Mouse (Mus musculus): ENCODE measurements around the gene Ntan1. TPM values are rescaled to one million over a fixed set of nuclear protein-coding genes. Genes with fewer than 3 reads are reported as not detected.
A peak's percentile ranks its signal among the peaks of the same experiment; 100 is the strongest.
"Not testable (repeated sequence)": the region's sequence is repeated elsewhere in the genome, so short reads cannot be mapped to it uniquely, and the experiment has no call there.

Ntan1 gene
- 10 to 100 TPM; 79.9 to 83.7 TPM for total RNA-seq (2021)
- long read RNA-seq, experiment 1, transcript Ntan1-205 (9 exons, 1,014 nt) = major isoform, 14 of 59 reads
- long read RNA-seq, experiment 1, partial matches to known transcripts = 2 of 59 reads
- long read RNA-seq, experiment 1, other reads (novel, unspliced or antisense) = 37 of 59 reads
- long read RNA-seq, experiment 2, transcript Ntan1-201 (10 exons, 1,175 nt) = minor isoform, 6 of 86 reads
- long read RNA-seq, experiment 2, transcript Ntan1-205 (9 exons, 1,014 nt) = major isoform, 11 of 86 reads
- long read RNA-seq, experiment 2, partial matches to known transcripts = 2 of 86 reads
- long read RNA-seq, experiment 2, other reads (novel, unspliced or antisense) = 65 of 86 reads

DNA sequence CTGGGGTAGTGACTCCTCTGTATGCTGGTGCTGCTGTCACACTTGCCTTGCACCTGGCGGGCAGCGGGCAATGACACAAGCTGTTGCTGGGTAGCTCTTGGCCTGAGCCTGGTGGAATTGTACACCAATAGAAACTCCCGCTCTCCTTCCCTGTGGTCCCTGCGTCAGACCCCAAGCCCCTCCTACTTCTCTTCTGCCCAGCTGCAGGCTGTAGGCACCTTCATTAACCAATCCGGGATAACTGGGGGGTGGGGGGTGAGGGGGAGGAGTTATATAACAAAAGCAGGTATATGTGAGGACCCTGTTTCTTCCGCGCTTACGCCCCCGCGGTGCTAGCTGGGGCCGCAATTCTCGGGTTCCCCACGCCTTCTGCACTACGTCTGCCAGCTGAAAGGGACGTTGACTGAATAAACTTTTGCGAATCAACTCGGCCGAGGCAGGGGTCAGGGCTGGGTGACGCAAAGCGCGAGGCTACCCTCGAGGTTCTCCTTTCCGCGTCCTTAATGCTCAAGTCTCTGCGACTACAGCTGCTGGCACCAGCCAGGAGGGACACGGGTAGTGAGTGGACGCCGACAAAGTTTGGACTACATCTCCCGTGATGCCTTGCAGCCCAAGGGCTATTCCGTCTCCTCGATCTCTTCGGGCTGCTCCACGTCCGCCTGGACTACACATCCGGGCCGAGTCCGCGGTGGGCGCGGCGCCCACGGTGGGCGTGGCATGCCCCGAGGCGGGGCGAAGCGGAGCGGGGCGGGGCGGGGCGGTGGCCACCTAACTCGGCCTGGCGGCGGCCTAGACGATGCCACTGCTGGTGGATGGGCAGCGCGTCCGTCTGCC, at the start of gene Ntan1:
Gene Ntan1, plus strand, starts transcription at position 286 of the 834 bp plus-strand sequence.
- H3K4me3 ChIP-seq = peak within 1 kb of the TSS; percentile 67
- peak; percentile 95 to 96 for DNase-seq (ENCODE audit: low spot score in 2 of 2)
- TF ChIP-seq CTCF (conservative IDR thresholded peaks at IDR 0.05) = no peak; the same call in 1 of the 2 replicates
- peak within 1 kb of the TSS; percentile 99 for H3K27ac ChIP-seq

DNA sequence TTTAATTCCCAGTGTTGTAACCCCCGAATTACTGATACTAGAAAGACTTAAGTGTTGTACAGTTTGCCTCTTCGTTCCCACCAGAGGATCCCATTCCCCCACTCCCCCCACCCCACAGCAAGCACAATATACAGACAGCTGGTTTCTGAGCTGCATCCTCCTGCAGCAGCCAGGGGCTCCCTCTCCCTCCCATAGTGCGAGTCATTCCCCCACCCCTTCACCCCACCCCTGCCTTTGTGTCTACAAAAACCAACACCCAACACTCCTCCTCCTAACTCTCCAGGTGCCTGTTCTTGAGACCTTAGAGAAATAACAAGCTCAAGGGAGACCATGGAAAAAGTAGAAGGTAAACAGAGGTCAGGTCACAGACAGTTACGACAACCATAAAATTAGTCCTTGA, 47.0 kb upstream of the Ntan1 start:
- not testable (repeated sequence) for H3K27ac ChIP-seq; DNase-seq (ENCODE audit: low spot score in 2 of 2); H3K4me3 ChIP-seq

DNA sequence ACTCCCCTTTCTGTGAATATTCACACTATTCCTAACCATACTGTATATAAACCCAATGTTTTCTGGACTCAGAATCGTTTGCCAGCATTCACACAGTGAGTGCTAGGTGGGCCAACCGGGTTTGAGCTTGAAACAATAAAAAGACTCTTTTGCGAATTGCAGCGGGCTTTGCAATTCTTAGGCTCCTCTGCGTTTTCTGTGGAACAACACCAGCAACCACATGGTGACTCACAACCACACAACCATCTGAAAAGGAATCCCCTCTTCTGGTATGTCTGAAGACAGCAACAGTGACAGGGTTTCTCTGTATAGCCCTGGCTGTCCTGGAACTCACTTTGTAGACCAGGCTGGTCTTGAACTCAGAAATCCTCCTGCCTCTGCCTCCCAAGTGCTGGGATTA, 46.6 kb upstream of the Ntan1 start:
- DNase-seq (ENCODE audit: low spot score in 2 of 2); H3K4me3 ChIP-seq; H3K27ac ChIP-seq: not testable (repeated sequence)

DNA sequence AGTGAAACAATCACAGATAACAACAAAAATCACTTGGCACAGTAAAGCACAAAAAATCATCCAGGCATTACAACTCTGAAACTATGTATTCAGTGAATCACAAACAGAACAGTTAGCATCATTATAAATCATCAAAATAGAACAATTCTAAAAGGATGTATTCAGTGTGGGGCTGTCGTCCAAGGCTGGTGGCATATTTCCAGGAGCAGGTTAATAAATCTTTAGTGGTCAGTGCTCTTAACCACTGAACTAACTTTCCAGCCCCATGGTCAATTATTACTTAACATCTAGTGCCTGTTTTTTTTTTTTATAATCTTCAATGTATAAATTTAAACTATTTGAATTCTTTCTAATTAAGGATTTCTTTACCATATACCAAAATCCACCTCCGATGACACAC, 44.6 kb upstream of the Ntan1 start:
- H3K4me3 ChIP-seq; H3K27ac ChIP-seq; DNase-seq (ENCODE audit: low spot score in 2 of 2): not testable (repeated sequence)

DNA sequence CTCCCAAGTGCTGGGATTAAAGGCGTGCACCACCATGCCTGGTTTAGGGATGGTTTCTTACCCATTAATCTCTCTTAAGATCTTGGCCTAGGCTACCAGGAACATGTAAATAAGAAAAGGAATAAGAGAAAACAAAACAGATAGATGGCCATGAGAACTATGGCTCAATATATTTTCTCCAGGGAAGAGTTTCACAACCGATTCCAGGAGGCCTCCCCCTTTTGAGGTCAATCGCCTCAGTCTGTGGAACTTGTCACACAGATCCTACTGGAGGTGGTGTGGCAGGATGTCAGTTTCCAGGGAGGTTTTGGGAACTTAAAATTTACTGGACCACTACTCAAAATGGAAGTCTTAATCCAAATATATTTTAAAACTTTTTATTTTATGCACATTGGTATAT, 44.0 kb upstream of the Ntan1 start:
- not testable (repeated sequence) for DNase-seq (ENCODE audit: low spot score in 2 of 2); H3K27ac ChIP-seq

DNA sequence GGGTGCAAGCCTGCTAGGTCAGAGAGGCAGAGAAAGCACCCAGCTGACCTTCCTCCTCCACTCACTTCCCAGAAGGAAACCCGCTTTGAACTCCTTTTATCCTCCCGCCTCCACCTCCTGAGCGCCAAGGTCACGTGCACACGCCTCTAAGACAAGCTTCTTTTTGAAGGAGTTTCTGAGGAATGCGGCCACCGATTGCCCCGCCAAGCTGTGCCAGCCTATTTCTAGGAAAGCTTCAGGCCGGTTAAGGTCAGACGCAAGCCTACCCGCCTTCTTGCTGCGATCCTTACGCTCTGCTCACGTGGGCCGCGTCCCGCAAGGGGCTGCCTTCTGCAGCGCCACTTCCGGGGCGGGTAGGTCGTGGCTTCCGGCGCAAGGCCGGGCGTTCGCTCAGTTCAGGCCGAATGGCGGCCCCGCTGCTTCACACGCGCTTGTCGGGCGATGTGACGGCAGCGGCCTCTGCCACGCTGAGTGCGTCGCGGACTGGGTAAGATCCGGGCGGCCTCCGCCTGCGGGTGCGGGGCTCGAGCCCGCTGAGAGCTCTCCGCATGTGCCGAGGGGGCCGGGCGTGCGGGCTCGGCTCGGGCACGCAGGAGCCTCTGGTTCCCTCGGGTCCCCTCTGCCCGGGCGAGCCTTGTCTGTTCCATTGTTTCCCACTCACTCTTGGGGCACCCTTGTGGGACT, 38.1 kb upstream of the Ntan1 start, which contains the start of gene Rrn3:
Gene Rrn3, plus strand, starts transcription at position 356 of the 684 bp plus-strand sequence.
- peak; percentile 89 to 90 for DNase-seq (ENCODE audit: low spot score in 2 of 2)
- Histone ChIP-seq H3K4me3 (peak within 1 kb of the TSS; percentile 96), H3K27ac (peak within 1 kb of the TSS; percentile 91)
- TF ChIP-seq CTCF (conservative IDR thresholded peaks at IDR 0.05) = peak; percentile 17; the same call in 1 of the 2 replicates

More for the DNA sequence above, 44.0 kb upstream of the Ntan1 start:
- not testable (repeated sequence) for H3K4me3 ChIP-seq

DNA sequence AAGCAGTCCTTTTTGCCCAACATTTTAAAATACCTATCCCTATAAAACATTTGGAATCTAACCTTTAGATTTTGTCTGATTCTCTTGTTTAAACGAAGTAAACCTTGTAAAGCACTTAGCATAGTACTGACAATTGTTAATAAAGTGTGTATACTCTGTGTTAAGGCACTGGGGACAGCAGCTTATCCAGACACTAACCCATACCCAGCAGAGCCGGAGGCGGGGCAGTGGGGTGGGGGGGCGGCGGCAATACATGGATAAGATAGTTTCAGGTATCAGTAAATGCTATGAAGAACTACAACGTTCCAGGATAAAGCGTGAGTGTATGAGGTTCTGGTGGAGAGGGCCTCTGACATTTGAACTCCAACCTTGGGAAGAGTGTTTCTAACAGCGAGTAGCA, 37.4 kb upstream of the Ntan1 start:
- H3K27ac ChIP-seq = peak overlapping the region; percentile 91
- no peak for TF ChIP-seq CTCF (conservative IDR thresholded peaks at IDR 0.05)

DNA sequence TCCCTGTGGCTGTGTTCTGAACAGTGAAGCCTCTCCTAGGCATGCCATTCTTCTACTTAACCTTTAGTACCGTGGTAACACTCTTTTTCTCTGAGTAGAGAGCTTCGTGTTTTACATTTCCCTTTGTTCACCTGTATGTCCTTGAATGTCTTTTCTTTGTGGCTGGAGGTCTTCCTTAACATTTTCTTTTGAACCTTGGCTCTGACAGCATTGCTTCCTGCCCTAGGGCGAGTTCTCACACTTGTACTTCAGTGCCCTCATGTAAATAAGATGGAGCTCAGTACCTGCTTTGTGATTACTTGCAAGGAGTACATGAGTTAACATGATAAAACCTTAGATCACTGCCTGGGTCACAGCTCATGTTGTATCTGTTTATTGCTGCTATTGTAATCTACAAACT, 32.7 kb upstream of the Ntan1 start:
- TF ChIP-seq CTCF (conservative IDR thresholded peaks at IDR 0.05) = no peak
- Histone ChIP-seq H3K4me3 (no peak overlapping the region), H3K27ac (no peak overlapping the region)
- no peak for DNase-seq (ENCODE audit: low spot score in 2 of 2)

More for the DNA sequence above, 37.4 kb upstream of the Ntan1 start:
- H3K4me3 ChIP-seq = peak overlapping the region; percentile 96
- DNase-seq (ENCODE audit: low spot score in 2 of 2) = no peak

DNA sequence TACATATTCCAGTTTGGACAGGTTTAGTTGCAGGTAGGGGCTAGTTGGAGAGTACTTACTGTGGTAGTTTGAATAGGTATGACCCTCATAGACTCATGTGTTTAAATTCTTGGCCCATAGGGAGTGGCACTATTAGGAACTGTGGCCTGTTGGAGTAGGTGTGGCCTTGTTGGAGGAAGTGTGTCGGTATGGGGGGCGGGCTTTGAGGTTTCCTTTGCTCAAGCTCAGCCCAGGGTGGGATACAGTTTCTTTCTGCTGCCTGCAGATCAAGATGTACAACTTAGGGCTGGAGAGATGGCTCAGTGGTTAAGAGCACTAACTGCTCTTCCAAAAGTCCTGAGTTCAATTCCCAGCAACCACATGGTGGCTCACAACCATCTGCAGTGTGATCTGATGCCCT, 25.2 kb upstream of the Ntan1 start:
- not testable (repeated sequence) for H3K4me3 ChIP-seq; DNase-seq (ENCODE audit: low spot score in 2 of 2); H3K27ac ChIP-seq

DNA sequence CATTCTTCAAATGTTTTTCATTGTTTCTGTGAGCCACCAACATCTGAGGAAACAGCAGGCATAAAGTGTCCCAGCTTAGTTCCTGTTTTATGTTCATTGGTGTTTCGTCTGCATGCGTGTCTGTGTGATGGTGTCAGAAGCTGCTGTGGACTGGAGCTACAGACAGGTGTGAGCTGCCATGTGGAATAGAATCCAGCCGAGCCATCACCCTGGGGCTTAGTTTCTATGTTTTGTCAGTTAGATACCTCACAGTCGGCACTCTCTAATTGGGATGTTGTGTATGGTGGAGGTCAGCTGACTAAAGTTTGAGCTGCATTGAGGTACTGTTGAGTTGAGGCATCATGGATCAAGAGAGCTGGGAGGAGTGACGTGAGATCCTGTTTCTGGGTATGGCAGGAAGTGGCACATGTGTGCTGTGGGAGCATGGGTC, 21.9 kb upstream of the Ntan1 start:
- H3K4me3 ChIP-seq = no peak overlapping the region
- TF ChIP-seq CTCF (conservative IDR thresholded peaks at IDR 0.05) = no peak
- DNase-seq (ENCODE audit: low spot score in 2 of 2) = no peak
- no peak overlapping the region for H3K27ac ChIP-seq

DNA sequence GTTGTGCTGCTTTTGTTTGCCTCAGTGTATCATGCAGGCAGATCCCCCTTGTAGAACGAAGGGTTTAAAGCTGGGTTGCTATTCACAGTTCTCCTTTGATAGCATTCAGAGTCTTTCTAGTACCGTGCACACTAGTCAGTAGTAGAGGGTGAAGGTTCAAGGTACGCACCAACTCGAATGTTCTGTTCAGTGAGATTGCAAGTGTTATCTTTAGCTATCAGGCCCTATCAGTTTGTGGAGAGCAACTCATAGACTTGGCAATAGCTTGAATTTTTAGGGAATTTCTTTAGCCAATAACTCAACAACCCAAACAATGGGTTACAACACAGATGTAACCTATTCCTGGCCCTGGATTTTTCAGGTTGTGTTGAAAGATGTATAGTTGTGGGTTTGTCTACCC, 17.4 kb upstream of the Ntan1 start:
- no peak overlapping the region for H3K4me3 ChIP-seq
- no peak for DNase-seq (ENCODE audit: low spot score in 2 of 2)

DNA sequence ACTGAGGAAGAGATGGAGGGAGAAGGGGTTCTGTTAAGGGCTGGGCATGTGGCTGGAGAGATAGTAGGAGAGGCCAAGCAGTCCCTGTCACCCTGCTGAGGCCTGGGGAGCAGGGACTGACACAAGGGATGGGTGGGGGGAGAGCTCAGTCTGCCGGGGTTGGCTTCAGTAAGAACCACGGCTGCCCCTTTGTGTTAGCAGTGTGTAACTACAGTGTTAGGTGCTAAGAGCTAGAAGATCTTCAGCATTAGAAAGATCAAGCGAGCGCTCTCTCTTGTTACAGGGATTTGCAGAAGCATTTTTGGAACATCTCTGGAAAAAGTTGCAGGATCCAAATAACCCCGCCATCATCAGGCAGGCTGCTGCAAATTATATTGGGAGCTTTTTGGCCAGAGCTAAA, 14.0 kb upstream of the Ntan1 start:
- peak overlapping the region; percentile 62; the same call in 1 of the 2 replicates for H3K27ac ChIP-seq
- peak; percentile 62 for TF ChIP-seq CTCF (conservative IDR thresholded peaks at IDR 0.05)
- DNase-seq (ENCODE audit: low spot score in 2 of 2) = no peak
- no peak overlapping the region for H3K4me3 ChIP-seq

More for the DNA sequence above, 17.4 kb upstream of the Ntan1 start:
- no peak overlapping the region for H3K27ac ChIP-seq
- TF ChIP-seq CTCF (conservative IDR thresholded peaks at IDR 0.05) = no peak

DNA sequence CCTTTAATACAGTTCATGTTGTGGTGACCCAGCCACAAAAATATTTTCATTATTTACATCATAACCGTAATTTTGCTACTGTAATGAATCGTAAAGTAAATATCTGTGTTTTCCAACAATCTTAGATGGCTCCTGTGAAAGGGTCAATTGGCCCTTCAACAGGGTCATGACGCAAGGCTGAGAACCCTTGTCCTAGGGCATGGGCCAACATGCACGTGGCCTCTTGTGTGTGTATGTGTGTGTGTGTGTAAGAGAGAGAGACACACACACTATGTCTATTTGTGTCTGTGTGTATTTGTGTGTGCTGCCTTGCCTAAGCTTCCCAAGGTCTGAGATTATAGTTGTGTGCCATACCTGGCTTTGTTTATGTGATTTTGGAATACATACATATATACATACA, 11.0 kb upstream of the Ntan1 start:
- no peak overlapping the region for H3K27ac ChIP-seq
- DNase-seq (ENCODE audit: low spot score in 2 of 2) = no peak
- TF ChIP-seq CTCF (conservative IDR thresholded peaks at IDR 0.05) = no peak
- no peak overlapping the region for H3K4me3 ChIP-seq

Measured in layer of hippocampus, adult 2 months (tissue).